Mouse (Mus musculus): ENCODE results near the gene Adamts9.

The Adamts9 gene

GRCm38 (mm10) chr6:92924536-92924935 lies 18.8 kb downstream of the Adamts9 start:
- DNase-seq (ENCODE audit: low read depth, low spot score) = no peak

GRCm38 (mm10) chr6:92921843-92922242 lies 21.4 kb downstream of the Adamts9 start:
- no peak for DNase-seq (ENCODE audit: low read depth, low spot score)

GRCm38 (mm10) chr6:92920938-92921689 lies 22.2 kb downstream of the Adamts9 start:
- no peak for DNase-seq (ENCODE audit: low read depth, low spot score)

- no peak for DNase-seq (ENCODE audit: low read depth, low spot score)
These were observed 32.7 kb downstream of the Adamts9 start for GRCm38 (mm10) chr6:92910611-92911010.

GRCm38 (mm10) chr6:92909361-92909760 lies 33.9 kb downstream of the Adamts9 start:
- DNase-seq (ENCODE audit: low read depth, low spot score) = no peak

- DNase-seq (ENCODE audit: low read depth, low spot score) = no peak
These were observed 37.4 kb downstream of the Adamts9 start for GRCm38 (mm10) chr6:92905922-92906321.

- DNase-seq (ENCODE audit: low read depth, low spot score) = no peak
These were observed 38.8 kb downstream of the Adamts9 start for GRCm38 (mm10) chr6:92904491-92904890.

- no peak for DNase-seq (ENCODE audit: low read depth, low spot score)
These were observed 39.3 kb downstream of the Adamts9 start for GRCm38 (mm10) chr6:92904037-92904436.

GRCm38 (mm10) chr6:92891535-92891934 lies 51.8 kb downstream of the Adamts9 start:
- no peak for DNase-seq (ENCODE audit: low read depth, low spot score)

- DNase-seq (ENCODE audit: low read depth, low spot score) = no peak
These were observed 60.0 kb downstream of the Adamts9 start for GRCm38 (mm10) chr6:92883131-92883900.

- DNase-seq (ENCODE audit: low read depth, low spot score) = no peak
These were observed 60.8 kb downstream of the Adamts9 start for GRCm38 (mm10) chr6:92882446-92882845.

GRCm38 (mm10) chr6:92879700-92880265 lies 63.5 kb downstream of the Adamts9 start:
- no peak for DNase-seq (ENCODE audit: low read depth, low spot score)

GRCm38 (mm10) chr6:92878771-92879170 lies 64.5 kb downstream of the Adamts9 start:
- no peak for DNase-seq (ENCODE audit: low read depth, low spot score)

GRCm38 (mm10) chr6:92877236-92877635 lies 66.1 kb downstream of the Adamts9 start:
- no peak for DNase-seq (ENCODE audit: low read depth, low spot score)

GRCm38 (mm10) chr6:92876121-92876520 lies 67.2 kb downstream of the Adamts9 start:
- DNase-seq (ENCODE audit: low read depth, low spot score) = no peak

- no peak for DNase-seq (ENCODE audit: low read depth, low spot score)
These were observed 68.0 kb downstream of the Adamts9 start for GRCm38 (mm10) chr6:92875340-92875739.

- no peak for DNase-seq (ENCODE audit: low read depth, low spot score)
These were observed 68.4 kb downstream of the Adamts9 start for GRCm38 (mm10) chr6:92874854-92875253.

GRCm38 (mm10) chr6:92872766-92873165 lies 70.5 kb downstream of the Adamts9 start:
- DNase-seq (ENCODE audit: low read depth, low spot score) = no peak

GRCm38 (mm10) chr6:92871813-92872212 lies 71.5 kb downstream of the Adamts9 start:
- no peak for DNase-seq (ENCODE audit: low read depth, low spot score)

- no peak for DNase-seq (ENCODE audit: low read depth, low spot score)
These were observed 73.6 kb downstream of the Adamts9 start for GRCm38 (mm10) chr6:92869582-92870219.

GRCm38 (mm10) chr6:92869089-92869581 lies 74.2 kb downstream of the Adamts9 start, which contains the start of gene Gm15737:
TSS of gene Gm15737 (plus strand) at chr6:92869357.
- DNase-seq (ENCODE audit: low read depth, low spot score) = no peak

GRCm38 (mm10) chr6:92862599-92862998 lies 80.7 kb downstream of the Adamts9 start:
- DNase-seq (ENCODE audit: low read depth, low spot score) = no peak

All from CD4-positive, CD25-positive, alpha-beta regulatory T cell, adult 2 months (primary cell).